Mouse (Mus musculus): Measurements from ENCODE around the gene Csad. TPM values are rescaled to one million over a fixed set of nuclear protein-coding genes. Genes with fewer than 3 reads are reported as not detected.

Csad gene
- total RNA-seq (2023): 10 to 100 TPM; 16.8 to 20.8 TPM

DNA sequence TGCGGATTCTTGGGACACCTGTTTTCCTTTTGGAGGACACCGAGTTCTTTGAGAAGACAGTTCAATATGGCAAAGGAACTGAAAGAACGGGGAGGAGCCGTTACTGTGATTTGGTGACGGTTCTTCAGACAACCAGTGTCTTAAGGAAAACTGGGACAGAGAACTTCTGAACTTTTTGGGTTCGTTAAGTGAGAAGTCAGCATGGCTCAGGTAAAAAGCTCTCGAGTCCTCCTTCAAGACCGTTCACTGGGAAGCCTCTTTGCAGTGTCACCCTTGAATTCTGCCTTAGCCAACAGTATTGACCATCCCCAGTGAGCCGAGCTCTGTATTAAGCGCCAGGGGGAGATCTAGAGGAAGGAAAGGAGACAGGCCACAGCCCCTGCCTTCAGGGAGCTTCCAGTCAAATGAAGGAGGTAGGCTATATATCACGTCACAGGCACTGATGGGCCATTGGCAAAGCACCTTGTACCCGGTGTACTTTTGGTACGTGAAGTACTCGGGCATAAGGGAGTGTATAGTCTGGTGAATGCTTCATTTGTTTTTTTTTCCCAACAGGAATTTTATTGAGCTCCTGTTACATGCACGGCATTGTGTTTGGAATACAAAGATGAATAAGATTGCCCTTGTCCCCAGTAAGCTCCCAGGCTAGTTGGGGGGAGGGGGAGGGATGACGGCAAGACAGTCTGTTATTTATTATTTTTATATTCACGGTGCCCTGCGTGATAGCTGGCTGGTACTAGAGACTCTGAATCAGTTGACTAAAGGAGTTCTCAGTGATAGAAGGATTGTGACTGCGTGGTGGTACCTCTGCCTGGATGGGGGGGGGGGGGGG, at the start of gene Csad:
Gene Csad, minus strand, starts transcription at position 51 of the 832 bp plus-strand sequence.

DNA sequence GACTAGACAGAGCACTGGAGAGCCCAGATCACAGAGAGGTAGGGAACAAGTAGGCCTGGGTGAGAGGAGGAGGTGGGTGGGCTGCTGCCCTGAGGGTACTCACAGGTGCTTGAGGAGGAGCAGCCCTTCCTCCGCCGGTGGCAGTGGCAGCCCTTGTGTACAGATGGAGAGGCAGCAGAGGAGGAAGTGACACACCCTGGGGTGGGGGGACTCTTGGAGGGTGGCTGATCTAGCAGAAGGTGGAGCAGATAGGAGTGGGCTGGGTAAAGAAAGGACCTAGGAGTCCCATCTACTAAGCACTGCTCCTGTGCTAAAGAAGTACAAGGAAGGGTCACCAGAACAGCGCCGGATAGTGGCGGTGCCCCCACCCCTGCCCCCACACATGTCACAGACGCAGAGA, 27.2 kb upstream of the Csad start, which contains the start of gene Itgb7:
Gene Itgb7, minus strand, starts transcription at position 197 of the 400 bp plus-strand sequence.

DNA sequence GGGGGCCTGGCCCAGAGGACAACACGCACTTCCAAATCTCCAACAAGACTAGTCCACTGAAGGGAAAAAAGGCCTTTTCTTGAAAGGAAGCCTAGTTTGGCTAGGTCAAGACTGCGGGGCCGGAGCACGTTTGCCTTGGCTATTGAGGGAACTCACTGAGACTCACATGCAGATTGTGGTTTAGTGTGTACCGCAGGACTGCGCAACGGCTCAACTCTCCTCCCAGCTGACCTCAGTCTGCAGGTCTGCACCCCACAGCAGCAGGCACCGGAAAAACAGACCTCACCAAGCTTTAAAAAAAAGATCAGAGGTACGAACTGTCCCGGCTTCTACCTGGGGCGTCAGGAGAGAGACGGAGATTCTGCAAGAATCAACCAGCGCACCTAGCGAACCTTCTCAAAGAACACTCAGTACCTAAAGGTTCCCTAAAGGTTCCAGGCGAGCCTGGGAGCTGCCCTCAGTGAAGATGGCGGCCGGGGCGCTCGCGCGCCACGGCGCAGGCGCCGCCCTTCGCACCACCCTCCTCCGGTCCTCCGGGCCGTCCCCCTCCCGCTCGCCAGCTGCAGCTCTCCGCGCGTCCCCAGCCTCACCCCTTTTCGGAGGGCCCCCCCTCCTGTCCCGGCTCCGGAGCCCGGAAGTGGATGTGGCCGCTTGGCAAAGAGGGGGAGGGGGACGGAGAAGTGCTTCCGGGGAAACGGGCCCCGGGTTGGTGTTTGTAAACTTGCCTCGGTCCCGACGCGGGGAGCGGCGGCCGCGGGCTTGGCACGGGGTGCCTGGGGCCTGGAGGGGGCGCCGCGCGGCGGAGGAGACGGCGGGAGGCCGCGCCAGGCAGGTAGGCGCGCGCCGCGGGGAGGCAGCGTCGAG, 1.3 kb downstream of the Csad start, which contains the start of gene Zfp740:
Gene Zfp740, plus strand, starts transcription at position 279 of the 864 bp plus-strand sequence.

DNA sequence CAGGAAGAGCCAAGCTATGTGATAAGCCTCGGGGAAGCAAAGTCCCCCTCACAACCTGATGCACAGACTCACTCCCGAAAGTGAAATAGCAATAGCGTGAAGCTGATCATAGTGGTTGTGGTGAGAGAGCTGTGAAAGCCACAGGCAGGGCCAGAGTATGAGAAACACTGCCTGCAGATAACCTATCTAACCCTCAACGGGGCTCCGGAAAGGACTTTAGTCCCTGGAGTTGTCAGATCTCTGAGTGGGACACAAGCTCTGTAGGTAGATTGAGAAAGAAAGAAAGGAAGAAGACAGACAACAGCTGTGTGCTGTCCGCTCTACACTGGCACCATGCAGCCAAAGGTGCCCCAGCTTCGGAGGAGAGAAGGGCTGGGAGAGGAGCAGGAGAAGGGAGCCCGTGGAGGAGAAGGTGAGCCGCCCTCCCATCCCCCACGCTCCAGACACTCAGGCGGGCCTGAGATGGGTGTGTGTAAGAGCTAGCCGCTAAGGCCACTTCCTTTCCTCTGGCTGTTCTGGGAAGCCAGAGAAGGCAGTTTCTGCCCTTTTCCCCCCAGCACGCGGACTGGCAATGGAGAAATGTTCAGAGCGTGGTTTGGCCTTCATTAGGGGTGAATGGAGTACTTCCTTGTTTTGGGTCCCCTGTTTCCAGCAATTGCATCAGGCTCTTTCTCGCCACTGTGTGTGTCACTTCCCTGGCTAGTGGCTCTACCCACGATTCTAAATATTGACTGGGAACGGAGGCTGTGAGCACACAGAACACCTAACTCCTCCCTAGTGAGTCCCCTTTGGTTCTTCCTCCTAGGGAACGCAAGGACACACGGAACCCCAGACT, 54.0 kb downstream of the Csad start, which contains the start of gene Soat2:
Gene Soat2, plus strand, starts transcription at position 226 of the 835 bp plus-strand sequence.

DNA sequence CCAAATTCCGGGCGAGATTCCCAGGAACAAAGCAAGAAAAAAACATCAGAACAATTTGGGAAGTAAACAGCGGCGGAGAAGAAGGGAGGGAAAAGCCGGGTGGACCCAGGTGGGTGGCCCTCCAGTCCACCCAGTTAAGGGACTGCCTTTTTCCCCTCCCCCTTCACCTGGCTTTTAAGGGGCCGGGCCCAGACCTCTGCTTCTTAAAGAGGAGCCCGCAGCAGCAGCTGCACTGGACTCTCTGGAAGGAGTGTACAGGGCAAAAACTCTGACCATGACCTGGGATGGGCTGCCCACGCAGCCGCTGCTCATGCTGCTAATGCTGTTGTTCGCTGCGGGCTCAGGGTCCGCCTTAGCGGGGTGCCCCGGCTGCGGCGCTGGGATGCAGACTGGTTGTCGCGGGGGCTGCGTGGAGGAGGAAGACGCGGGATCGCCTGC, 60.2 kb downstream of the Csad start, which contains the start of gene Igfbp6:
Gene Igfbp6, plus strand, starts transcription at position 89 of the 438 bp plus-strand sequence.

DNA sequence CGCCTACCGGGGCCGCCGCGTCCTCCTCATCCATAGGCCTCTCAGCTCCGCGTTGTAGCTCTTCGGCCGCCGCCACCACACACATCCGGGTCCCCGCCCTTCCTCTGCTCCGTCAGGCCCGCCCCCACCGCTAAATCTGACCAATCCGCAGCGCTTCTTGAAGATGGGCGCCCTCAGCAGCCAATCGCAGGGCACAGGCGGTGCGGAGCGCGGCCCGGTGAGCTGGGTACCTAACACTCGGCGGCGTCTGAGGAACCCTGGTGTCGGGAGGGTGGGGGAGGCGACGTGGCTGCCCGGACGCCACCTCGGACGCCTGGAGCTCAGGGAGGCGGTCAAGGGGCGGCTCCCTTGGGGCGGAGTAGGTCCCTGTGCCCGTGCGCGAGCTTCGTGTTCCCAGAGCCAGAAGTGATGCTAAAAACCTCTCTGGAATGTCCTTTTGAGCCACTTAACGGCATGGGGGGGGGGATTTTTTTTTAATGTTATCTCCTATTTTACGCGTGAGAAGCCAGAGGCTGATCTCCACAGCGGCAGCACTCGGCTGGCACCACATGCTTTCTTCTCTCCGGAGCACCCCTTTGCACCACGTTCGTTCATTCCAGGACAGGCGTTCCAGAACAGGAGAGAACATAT, 68.3 kb downstream of the Csad start, which contains the start of gene Spryd3:
Gene Spryd3, minus strand, starts transcription at position 106 of the 630 bp plus-strand sequence.

Other genes with a start within 250 kb of the Csad start
- not detected for gene Krt8, start 200.2 kb downstream of the Csad start, total RNA-seq (2023)
- gene Krt18, start 176.5 kb downstream of the Csad start, total RNA-seq (2023): under 1 TPM; 0.46 to 0.94 TPM
- gene Eif4b, start 131.0 kb downstream of the Csad start, total RNA-seq (2023): 100 to 1,000 TPM; 134 to 139 TPM
- under 1 TPM; 0.53 to 0.64 TPM for gene Tns2, start 104.3 kb downstream of the Csad start, total RNA-seq (2023)
- gene Spryd3, start 68.5 kb downstream of the Csad start, total RNA-seq (2023): 10 to 100 TPM; 23.0 to 23.2 TPM
- under 1 TPM; 0.31 to 0.38 TPM for gene Igfbp6, start 60.4 kb downstream of the Csad start, total RNA-seq (2023)
- 1 to 10 TPM; 1.6 to 1.8 TPM for gene Soat2, start 54.2 kb downstream of the Csad start, total RNA-seq (2023)
- gene Zfp740, start 1.5 kb downstream of the Csad start, total RNA-seq (2023): 10 to 100 TPM; 74.2 to 76.8 TPM
- gene Itgb7, start 27.2 kb upstream of the Csad start, total RNA-seq (2023): 100 to 1,000 TPM; 220 to 236 TPM
- gene Rarg, start 52.8 kb upstream of the Csad start, total RNA-seq (2023): 10 to 100 TPM; 41.1 to 42.1 TPM
- gene Gm9918, start 65.8 kb upstream of the Csad start, total RNA-seq (2023): not detected
- gene Mfsd5, start 74.7 kb upstream of the Csad start, total RNA-seq (2023): 10 to 100 TPM; 34.6 to 35.3 TPM
- 10 to 100 TPM; 46.9 to 47.3 TPM for gene Espl1, start 91.5 kb upstream of the Csad start, total RNA-seq (2023)
- 100 to 1,000 TPM; 250 to 257 TPM for gene Pfdn5, start 121.4 kb upstream of the Csad start, total RNA-seq (2023)
- 10 to 100 TPM; 33.5 to 38.1 TPM for gene Myg1, start 127.0 kb upstream of the Csad start, total RNA-seq (2023)
- gene Aaas, start 146.0 kb upstream of the Csad start, total RNA-seq (2023): 10 to 100 TPM; 34.6 to 43.0 TPM
- gene Sp7, start 162.5 kb upstream of the Csad start, total RNA-seq (2023): under 1 TPM; 0.68 to 0.84 TPM
- 100 to 1,000 TPM; 108 to 111 TPM for gene Sp1, start 201.4 kb upstream of the Csad start, total RNA-seq (2023)
- gene Amhr2, start 240.6 kb upstream of the Csad start, total RNA-seq (2023): 1 to 10 TPM in 1 of 2 experiments, not detected in 1; 2.0 TPM

Measured in neutrophil, adult 83 days (primary cell).